In the genomic region with DNA sequence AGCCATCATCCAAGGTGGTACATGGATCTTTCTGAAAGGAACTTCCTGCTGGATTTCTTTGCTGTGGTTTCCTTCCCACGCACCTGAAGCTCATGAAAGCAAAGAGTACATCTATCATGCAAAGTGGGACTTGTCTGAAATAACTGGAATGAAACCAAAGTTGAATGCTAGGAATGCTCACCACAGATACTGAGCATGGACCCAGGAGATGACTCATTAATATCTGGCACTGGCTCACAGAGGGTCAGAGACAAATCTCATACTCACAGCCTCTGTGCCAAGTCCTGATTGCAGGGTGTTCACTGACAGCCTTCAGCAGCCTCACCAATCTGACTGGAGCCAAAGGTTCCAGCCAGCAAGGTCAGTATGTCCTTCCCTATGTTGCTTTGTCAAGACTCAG, we compare ENCODE assay signal across 11 mouse cellular contexts.
DNase-seq lines count a peak whose midpoint lies in the region; ATAC-seq and TF ChIP-seq lines count a peak whose summit lies in the region.
"Had no signal": no experiment of that assay in that cellular context is flagged by ENCODE, and none has a peak within 500 bp of the region (broad histone marks: within the 10 kb centered on the region; RNA-seq: fewer than 3 reads in every experiment).

No protein-coding gene starts in this region.

- TF ChIP-seq CTCF in gastrocnemius, adult 2 months (IDR thresholded peaks at IDR 0.05): no peak

- H3K4me3 ChIP-seq in gastrocnemius, adult 2 months: no peak overlapping the region
- H3K4me3 ChIP-seq in heart, embryonic 15.5 days: no peak overlapping the region
- H3K4me3 ChIP-seq in hindbrain, embryonic 12.5 days: no peak overlapping the region
- no peak overlapping the region for H3K4me3 ChIP-seq in forebrain, embryonic 14.5 days (ENCODE audit: low read depth, low read length)

- H3K9me3 ChIP-seq in heart, embryonic 15.5 days (replicated peaks): no peaks in the 10 kb centered on the region
- H3K9me3 ChIP-seq in hindbrain, embryonic 12.5 days (replicated peaks): no peaks in the 10 kb centered on the region
- no peaks in the 10 kb centered on the region for H3K9me3 ChIP-seq in forebrain, embryonic 14.5 days (replicated peaks; ENCODE audit: control insufficient read depth, low read length)

- no peaks in the 10 kb centered on the region for H3K27me3 ChIP-seq in heart, embryonic 15.5 days
- H3K27me3 ChIP-seq in hindbrain, embryonic 12.5 days: no peaks in the 10 kb centered on the region
- no peaks in the 10 kb centered on the region for H3K27me3 ChIP-seq in forebrain, embryonic 14.5 days (replicated peaks; ENCODE audit: control insufficient read depth, insufficient read depth, low read length)

- intact Hi-C loops in gastrocnemius, adult 2 months (cut with DNase I): no loop called here
- intact Hi-C loops in gastrocnemius, postnatal 36 days (cut with DNase I): no loop called here

- DNase-seq in gastrocnemius, adult 2 months: peak; percentile 37
- DNase-seq in gastrocnemius, postnatal 36 days: no peak
- DNase-seq in adrenal gland, postnatal 36 days: peak; percentile 62 to 74
- peak; percentile 18 to 60 for DNase-seq in lung, postnatal 4 days
- DNase-seq in forebrain, embryonic 14.5 days (ENCODE audit: low spot score): no peak
- DNase-seq in urinary bladder, postnatal 10 days (ENCODE audit: low spot score): no peak
- DNase-seq: embryo, embryonic 11 days; right cerebral cortex, postnatal 14 days had no signal

- H3K36me3 ChIP-seq in heart, embryonic 15.5 days: no peaks in the 10 kb centered on the region
- H3K36me3 ChIP-seq in hindbrain, embryonic 12.5 days: no peaks in the 10 kb centered on the region
- no peaks in the 10 kb centered on the region for H3K36me3 ChIP-seq in forebrain, embryonic 14.5 days (ENCODE audit: control insufficient read depth, insufficient read depth, low read length)

- H3K4me1 ChIP-seq in heart, embryonic 15.5 days (replicated peaks): peaks cover 12% of the 10 kb centered on the region
- H3K4me1 ChIP-seq in hindbrain, embryonic 12.5 days: no peaks in the 10 kb centered on the region
- H3K4me1 ChIP-seq in forebrain, embryonic 14.5 days (ENCODE audit: control insufficient read depth, insufficient read depth, low read length): no peaks in the 10 kb centered on the region

- peak; percentile 98 for ATAC-seq in heart, embryonic 15.5 days (replicated peaks; ENCODE audit: insufficient number of reproducible peaks, insufficient read depth, low FRiP score, low read depth)
- no peak for ATAC-seq in hindbrain, embryonic 12.5 days (ENCODE audit: low FRiP score)
- ATAC-seq in forebrain, embryonic 14.5 days: no peak

- H3K27ac ChIP-seq in gastrocnemius, adult 2 months: peak overlapping the region; percentile 66
- H3K27ac ChIP-seq in heart, embryonic 15.5 days: peak overlapping the region; percentile 84
- no peak overlapping the region for H3K27ac ChIP-seq in hindbrain, embryonic 12.5 days
- H3K27ac ChIP-seq in forebrain, embryonic 14.5 days (ENCODE audit: low read depth, low read length): no peak overlapping the region

- 19% methylated on average over 1 of the region's 1 CpGs for WGBS in heart, embryonic 15.5 days
- WGBS in hindbrain, embryonic 12.5 days: 82% methylated on average over 1 of the region's 1 CpGs
- 92% methylated on average over 1 of the region's 1 CpGs for WGBS in forebrain, embryonic 14.5 days

- H3K4me2 ChIP-seq in heart, embryonic 15.5 days: no peak overlapping the region
- no peak overlapping the region for H3K4me2 ChIP-seq in hindbrain, embryonic 12.5 days (replicated peaks)
- no peak overlapping the region for H3K4me2 ChIP-seq in forebrain, embryonic 14.5 days (ENCODE audit: low read length)
- H3K4me2 ChIP-seq: liver, embryonic 11.5 days had no signal

- no peak overlapping the region for H3K9ac ChIP-seq in heart, embryonic 15.5 days
- H3K9ac ChIP-seq in hindbrain, embryonic 12.5 days: no peak overlapping the region
- H3K9ac ChIP-seq in forebrain, embryonic 14.5 days (ENCODE audit: low read length): no peak overlapping the region

Comparison
In these comparisons a context has a peak if more than half of its experiments do, and no peak if none do; other contexts are left out.
1. DNase-seq: peak in gastrocnemius, adult 2 months (single experiment), adrenal gland, postnatal 36 days (2 of 2) and lung, postnatal 4 days (2 of 2); none in gastrocnemius, postnatal 36 days (0 of 2), forebrain, embryonic 14.5 days (single experiment) and urinary bladder, postnatal 10 days (single experiment).
2. H3K27ac ChIP-seq: peak in gastrocnemius, adult 2 months (single experiment) and heart, embryonic 15.5 days (single experiment); none in hindbrain, embryonic 12.5 days (single experiment) and forebrain, embryonic 14.5 days (single experiment).